Mouse (Mus musculus): ENCODE data around the gene Tmem231.

DNA sequence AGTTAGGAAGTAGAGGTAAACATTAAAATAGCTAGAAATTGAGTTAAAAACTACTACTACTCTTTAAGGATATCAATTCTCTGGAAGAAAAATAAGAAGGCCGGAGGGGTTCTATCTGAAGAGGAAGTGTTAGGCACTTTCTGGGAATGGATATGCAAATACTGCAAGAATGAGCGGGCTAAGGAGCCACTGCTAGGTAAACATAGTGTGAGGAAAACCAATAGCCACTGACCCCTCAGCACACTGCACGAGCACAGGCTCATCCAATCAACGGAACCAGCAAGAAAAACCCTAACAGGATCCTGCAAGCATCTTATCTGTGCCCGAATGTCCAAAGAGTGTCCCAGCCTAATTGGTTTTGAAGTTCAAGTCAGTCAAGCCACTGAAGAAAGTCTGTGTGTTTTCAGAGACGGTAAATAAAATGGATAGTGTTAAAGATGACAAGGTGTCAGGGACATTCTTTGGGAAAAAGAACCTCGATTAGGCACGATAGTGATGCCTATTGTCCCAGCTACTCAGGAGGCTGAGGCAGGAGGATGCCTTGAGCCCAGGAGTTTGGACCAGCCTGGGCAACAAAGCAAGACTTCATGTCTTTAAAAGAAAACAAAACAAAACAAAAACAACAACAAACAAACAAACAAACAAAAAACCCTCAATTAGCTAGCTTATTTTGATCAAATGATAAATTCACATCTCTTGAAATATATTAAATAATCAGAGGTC is 68.4 kb downstream of the Tmem231 start:
- TF ChIP-seq CTCF (IDR thresholded peaks at IDR 0.05) (no peak), POLR2A (IDR thresholded peaks at IDR 0.05; ENCODE audit: insufficient read depth, low read depth, low read length) (no peak)
